Mouse (Mus musculus): ENCODE data around the gene Glcci1.

DNA sequence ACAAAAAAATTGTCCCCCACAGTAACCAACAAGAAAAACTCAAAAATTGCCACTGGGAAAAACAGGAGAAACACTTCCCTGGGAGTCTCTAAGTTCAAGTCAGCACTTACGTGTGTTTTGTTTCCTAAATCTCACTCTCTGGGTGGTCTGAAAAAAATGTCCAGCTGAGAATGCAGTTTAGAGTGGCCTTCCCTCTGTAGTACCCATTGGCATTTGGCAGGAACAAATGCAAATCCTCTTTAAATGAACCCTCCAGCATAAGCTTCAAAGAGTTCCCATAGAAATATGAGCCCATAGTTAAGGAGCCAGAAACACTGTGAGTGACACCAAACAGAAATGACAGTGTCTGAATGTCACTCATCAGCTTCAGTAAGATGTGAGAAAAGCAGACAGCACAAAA is 30.2 kb upstream of the Glcci1 start:
- TF ChIP-seq MYOD1 (IDR thresholded peaks at IDR 0.05; ENCODE audit: control insufficient read depth in 1 of 3, insufficient read length in 2 of 3, low read depth in 2 of 3): no peak
- TF ChIP-seq MAX (IDR thresholded peaks at IDR 0.05; ENCODE audit: low read depth): no peak
- TF ChIP-seq POLR2A (IDR thresholded peaks at IDR 0.05; ENCODE audit: insufficient read length, low read depth): no peak
- no peak for TF ChIP-seq TCF12 (IDR thresholded peaks at IDR 0.05; ENCODE audit: insufficient read depth, poor library complexity, severe bottlenecking)
- TF ChIP-seq USF1 (IDR thresholded peaks at IDR 0.05; ENCODE audit: low read depth): no peak
- no peak for TF ChIP-seq MYOG (IDR thresholded peaks at IDR 0.05; ENCODE audit: control insufficient read depth in 1 of 3, insufficient read depth in 1 of 3, insufficient read length in 2 of 3, low read depth in 2 of 3)
- no peak for TF ChIP-seq E2F4 (IDR thresholded peaks at IDR 0.05; ENCODE audit: insufficient read depth)
